Mouse (Mus musculus) G1E (cell line): ENCODE results near the gene Mxi1.

Source experiments
- CTCF ChIP-seq: IDR thresholded peaks from 2 replicates; pipeline ENCODE4 v1.5.1; 2012; ENCODE audit warnings: low read depth, low read length, inconsistent platforms, mixed read lengths
- GATA1 ChIP-seq: IDR thresholded peaks from 2 replicates; pipeline ENCODE4 v1.6.1; 2012; ENCODE audit warnings: borderline replicate concordance, low read length, inconsistent platforms, mixed read lengths
- POLR2AphosphoS5 ChIP-seq: IDR thresholded peaks from 2 replicates; pipeline ENCODE4 v1.6.1; 2012; ENCODE audit warnings: low read depth, low read length, inconsistent platforms; ENCODE audit not compliant: insufficient replicate concordance
- TAL1 ChIP-seq: conservative IDR thresholded peaks from 2 replicates; pipeline ENCODE4 v1.6.1; 2012; ENCODE audit warnings: low read depth, low read length, inconsistent platforms, mixed read lengths

GRCm38 (mm10) chr19:53335241-53335640, 24.9 kb downstream of the Mxi1 start:
- no peak for TF ChIP-seq CTCF
- no peak for TF ChIP-seq TAL1
- TF ChIP-seq GATA1: no peak
- no peak for TF ChIP-seq POLR2AphosphoS5
